In genomic region chr10:13008737-13009121, GRCm38 (mm10) we compare ENCODE assay signal across 8 mouse cellular contexts. TPM values are rescaled to one million over a fixed set of nuclear protein-coding genes. Genes with fewer than 3 reads are reported as not detected.
DNase-seq lines count a peak whose midpoint lies in the region; ATAC-seq and TF ChIP-seq lines count a peak whose summit lies in the region.

No protein-coding gene starts in this region.

- TF ChIP-seq CTCF in heart, adult 2 months (IDR thresholded peaks at IDR 0.05): no peak
- TF ChIP-seq CTCF in ES-Bruce4 (IDR thresholded peaks at IDR 0.05; ENCODE audit: low read depth, low read length): no peak

- H3K79me2 ChIP-seq in heart, adult 2 months (replicated peaks; ENCODE audit: control insufficient read depth, insufficient read depth, low read length): no peaks in the 10 kb centered on the region

- H3K27ac ChIP-seq in heart, adult 2 months: peak overlapping the region; percentile 74
- no peak overlapping the region for H3K27ac ChIP-seq in ES-Bruce4 (ENCODE audit: insufficient read depth, low read length)
- peak overlapping the region; percentile 66 for H3K27ac ChIP-seq in forebrain, embryonic 15.5 days (replicated peaks)
- peak overlapping the region; percentile 51 for H3K27ac ChIP-seq in liver, embryonic 16.5 days (ENCODE audit: low read length)

- DNase-seq in heart, adult 2 months: no peak
- no peak for DNase-seq in heart, adult 18-20 months
- DNase-seq in ovary, postnatal 36 days (ENCODE audit: low spot score): no peak
- DNase-seq in ovary, postnatal 10 days (ENCODE audit: low spot score): no peak
- DNase-seq in right cerebral cortex, postnatal 4 days: no peak

- H3K4me2 ChIP-seq in forebrain, embryonic 15.5 days (replicated peaks): peak overlapping the region; percentile 86
- peak overlapping the region; percentile 89 for H3K4me2 ChIP-seq in liver, embryonic 16.5 days (ENCODE audit: low read depth, low read length)

- H3K36me3 ChIP-seq in heart, adult 2 months (ENCODE audit: control insufficient read depth, insufficient read depth, low read length): no peaks in the 10 kb centered on the region
- H3K36me3 ChIP-seq in ES-Bruce4 (ENCODE audit: control insufficient read depth, insufficient read depth, low read length, poor library complexity, severe bottlenecking): peaks cover 9% of the 10 kb centered on the region
- no peaks in the 10 kb centered on the region; the same call in 1 of the 2 replicates for H3K36me3 ChIP-seq in forebrain, embryonic 15.5 days
- H3K36me3 ChIP-seq in liver, embryonic 16.5 days (ENCODE audit: control insufficient read depth, insufficient read depth): no peaks in the 10 kb centered on the region

- intact Hi-C loops in heart, adult 2 months (cut with DNase I): loop anchor here (5.0 kb wide), 2 partner anchors 184 to 1666 kb away; partner anchors contain the start of genes Epm2a and Ltv1

- WGBS in heart, adult 2 months: under 1% methylated on average over 29 of the region's 29 CpGs
- WGBS in forebrain, embryonic 15.5 days: 2% methylated on average over 29 of the region's 29 CpGs
- WGBS in liver, embryonic 16.5 days (ENCODE audit: insufficient replicate concordance): 1% methylated on average over 29 of the region's 29 CpGs

- no peak for TF ChIP-seq EP300 in heart, adult 2 months (IDR thresholded peaks at IDR 0.05; ENCODE audit: insufficient read depth, low read depth, low read length)
- TF ChIP-seq EP300 in ES-Bruce4 (IDR thresholded peaks at IDR 0.05; ENCODE audit: insufficient read depth, low read depth, low read length): no peak

- H3K4me3 ChIP-seq in heart, adult 2 months: peak overlapping the region; percentile 87
- H3K4me3 ChIP-seq in ES-Bruce4 (ENCODE audit: low read depth, low read length): peak overlapping the region; percentile 87
- peak overlapping the region; percentile 62 for H3K4me3 ChIP-seq in forebrain, embryonic 15.5 days
- H3K4me3 ChIP-seq in liver, embryonic 16.5 days (ENCODE audit: low read depth, low read length): peak overlapping the region; percentile 81

- peak; percentile 26; the same call in 1 of the 2 replicates for ATAC-seq in forebrain, embryonic 15.5 days (replicated peaks)
- ATAC-seq in liver, embryonic 16.5 days (ENCODE audit: low read depth): peak; percentile 27

- H3K27me3 ChIP-seq in heart, adult 2 months (ENCODE audit: control insufficient read depth, insufficient read depth, low read length): no peaks in the 10 kb centered on the region
- H3K27me3 ChIP-seq in ES-Bruce4 (ENCODE audit: control insufficient read depth, insufficient read depth, low read length, poor library complexity, severe bottlenecking): no peaks in the 10 kb centered on the region
- H3K27me3 ChIP-seq in forebrain, embryonic 15.5 days: no peaks in the 10 kb centered on the region
- H3K27me3 ChIP-seq in liver, embryonic 16.5 days (ENCODE audit: control insufficient read depth, insufficient read depth, low read depth, low read length): no peaks in the 10 kb centered on the region

- H3K9me3 ChIP-seq in ES-Bruce4 (replicated peaks; ENCODE audit: control insufficient read depth, insufficient read depth, low read length, poor library complexity, severe bottlenecking): no peaks in the 10 kb centered on the region
- no peaks in the 10 kb centered on the region for H3K9me3 ChIP-seq in forebrain, embryonic 15.5 days
- no peaks in the 10 kb centered on the region for H3K9me3 ChIP-seq in liver, embryonic 16.5 days (replicated peaks; ENCODE audit: control insufficient read depth, low read length)

- peak overlapping the region; percentile 88 for H3K9ac ChIP-seq in heart, adult 2 months (ENCODE audit: low read depth, low read length)
- H3K9ac ChIP-seq in ES-Bruce4 (ENCODE audit: low read depth, poor library complexity, severe bottlenecking): peak overlapping the region; percentile 64
- peak overlapping the region; percentile 82 for H3K9ac ChIP-seq in forebrain, embryonic 15.5 days (replicated peaks)
- H3K9ac ChIP-seq in liver, embryonic 16.5 days (ENCODE audit: low read depth, low read length): peak overlapping the region; percentile 79

- TF ChIP-seq POLR2A in heart, adult 2 months (IDR thresholded peaks at IDR 0.05; ENCODE audit: insufficient read depth, low read depth, low read length): no peak
- TF ChIP-seq POLR2A in ES-Bruce4 (IDR thresholded peaks at IDR 0.05; ENCODE audit: insufficient read depth, low read length): no peak

- peaks cover 3% of the 10 kb centered on the region for H3K4me1 ChIP-seq in heart, adult 2 months (ENCODE audit: control insufficient read depth, insufficient read depth, low read length)
- peaks cover 2% of the 10 kb centered on the region for H3K4me1 ChIP-seq in ES-Bruce4 (ENCODE audit: control insufficient read depth, insufficient read depth, low read length)
- H3K4me1 ChIP-seq in forebrain, embryonic 15.5 days: peaks cover 22% of the 10 kb centered on the region
- H3K4me1 ChIP-seq in liver, embryonic 16.5 days (ENCODE audit: control insufficient read depth, low read depth, low read length): peaks cover 15% of the 10 kb centered on the region

RNA-seq across cellular contexts. Expression of gene Sf3b5, which starts 3.6 kb away (rescaled TPM):
- 1 to 10 TPM; 6.6 to 7.4 TPM for total RNA-seq in heart, adult 2 months (2021)
- 9.9 and 14.8 TPM in 2 replicates for polyA plus RNA-seq in heart, adult 2 months (2012; rRNA removed)
- total RNA-seq in heart, adult 18-20 months (2021): 1 to 10 TPM; 7.0 to 7.7 TPM
- polyA plus RNA-seq in ES-Bruce4 (2011; ENCODE audit: insufficient read depth, insufficient read length, low read depth, missing spikeins): 20.1 and 22.4 TPM in 2 replicates
- 26.9 and 28.0 TPM in 2 replicates for polyA plus RNA-seq in forebrain, embryonic 15.5 days (2015; fragmentation: Nextera tagmentation; extraction: Ambion mirVana)
- 14.5 and 15.7 TPM in 2 replicates for polyA plus RNA-seq in liver, embryonic 16.5 days (2015; fragmentation: Nextera tagmentation; extraction: Ambion mirVana)

RNA-seq across cellular contexts. Expression of gene Stx11, which starts 44.6 kb away (rescaled TPM):
- total RNA-seq in heart, adult 2 months (2021): 1 to 10 TPM; 2.7 to 4.0 TPM
- polyA plus RNA-seq in heart, adult 2 months (2012; rRNA removed): 1.7 and 2.2 TPM in 2 replicates
- 1 to 10 TPM; 2.2 to 2.4 TPM for total RNA-seq in heart, adult 18-20 months (2021)
- polyA plus RNA-seq in ES-Bruce4 (2011; ENCODE audit: insufficient read depth, insufficient read length, low read depth, missing spikeins): 2.1 and 5.0 TPM in 2 replicates
- polyA plus RNA-seq in forebrain, embryonic 15.5 days (2015; fragmentation: Nextera tagmentation; extraction: Ambion mirVana): 0.69 and 0.91 TPM in 2 replicates
- 9.3 and 10.8 TPM in 2 replicates for polyA plus RNA-seq in liver, embryonic 16.5 days (2015; fragmentation: Nextera tagmentation; extraction: Ambion mirVana)

RNA-seq across cellular contexts. Expression of gene Plagl1, which starts 51.6 kb away (rescaled TPM):
- 1 to 10 TPM; 7.8 to 8.6 TPM for total RNA-seq in heart, adult 2 months (2021)
- 11.3 and 19.1 TPM in 2 replicates for polyA plus RNA-seq in heart, adult 2 months (2012; rRNA removed)
- 1 to 10 TPM; 6.2 to 9.4 TPM for total RNA-seq in heart, adult 18-20 months (2021)
- polyA plus RNA-seq in ES-Bruce4 (2011; ENCODE audit: insufficient read depth, insufficient read length, low read depth, missing spikeins): 20.3 and 23.2 TPM in 2 replicates
- 37.0 and 41.0 TPM in 2 replicates for polyA plus RNA-seq in forebrain, embryonic 15.5 days (2015; fragmentation: Nextera tagmentation; extraction: Ambion mirVana)
- polyA plus RNA-seq in liver, embryonic 16.5 days (2015; fragmentation: Nextera tagmentation; extraction: Ambion mirVana): 20.5 and 24.6 TPM in 2 replicates
